In genomic region chr9:62777461-62777860, GRCm38 (mm10) we compare ENCODE assay signal across 8 mouse cellular contexts. TPM values are rescaled to one million over a fixed set of nuclear protein-coding genes. Genes with fewer than 3 reads are reported as not detected.
A peak's percentile ranks its signal among the peaks of the same experiment; 100 is the strongest.
DNase-seq lines count a peak whose midpoint lies in the region; ATAC-seq and TF ChIP-seq lines count a peak whose summit lies in the region.

No protein-coding gene starts in this region.

- H3K27ac ChIP-seq in forebrain, embryonic 12.5 days = no peak overlapping the region
- H3K27ac ChIP-seq in left cerebral cortex, adult 2 months = no peak overlapping the region

- peak; percentile 94 for TF ChIP-seq CTCF in left cerebral cortex, adult 2 months (IDR thresholded peaks at IDR 0.05)

- H3K4me2 ChIP-seq in forebrain, embryonic 12.5 days = no peak overlapping the region

- H3K9me3 ChIP-seq in forebrain, embryonic 12.5 days = no peaks in the 10 kb centered on the region

- DNase-seq in adrenal gland, adult 18-20 months (ENCODE audit: low spot score in 2 of 2) = peak; percentile 54 to 68
- no peak for DNase-seq in adrenal gland, postnatal 4 days (ENCODE audit: low spot score in 2 of 2)
- DNase-seq in c-Kit-positive CD71-positive TER-119-positive erythroid progenitor cells, embryonic 14.5 days (ENCODE audit: low spot score) = peak; percentile 48
- peak; percentile 56 for DNase-seq in hindlimb bud, embryonic 11.5 days (ENCODE audit: extremely low spot score, low read depth, low spot score)
- DNase-seq in left cerebral cortex, adult 2 months (ENCODE audit: extremely low spot score in 1 of 2, low spot score in 2 of 2) = peak; percentile 68 to 70
- peak; percentile 9 to 18 for DNase-seq in spleen, postnatal 36 days (ENCODE audit: low spot score in 2 of 2)

- no peak overlapping the region for H3K9ac ChIP-seq in forebrain, embryonic 12.5 days

- peaks cover 14% of the 10 kb centered on the region for H3K4me1 ChIP-seq in forebrain, embryonic 12.5 days

- no peaks in the 10 kb centered on the region for H3K36me3 ChIP-seq in forebrain, embryonic 12.5 days (replicated peaks)

- intact Hi-C loops in left cerebral cortex, adult 2 months (cut with DNase I) = loop anchor here (1.0 to 10.0 kb wide), 4 partner anchors 33 to 490 kb away; no protein-coding TSS in a partner anchor

- ATAC-seq in forebrain, embryonic 12.5 days (ENCODE audit: low FRiP score) = 0 out of 2 replicates have a peak, but pooled peaks have one; percentile 14
- ATAC-seq in megakaryocyte-erythroid progenitor cell, adult 5-6 weeks (replicated peaks; ENCODE audit: low FRiP score, low TSS enrichment, poor library complexity, severe bottlenecking) = peak; percentile 76

- H3K27me3 ChIP-seq in forebrain, embryonic 12.5 days = no peaks in the 10 kb centered on the region

- 7% methylated on average over 5 of the region's 5 CpGs for WGBS in forebrain, embryonic 12.5 days

- no peak overlapping the region for H3K4me3 ChIP-seq in forebrain, embryonic 12.5 days (replicated peaks)
- H3K4me3 ChIP-seq in left cerebral cortex, adult 2 months = no peak overlapping the region

RNA-seq across cellular contexts. Expression of gene Fem1b, which starts 34.3 kb away (rescaled TPM):
- 10 to 100 TPM; 35.7 to 39.4 TPM for total RNA-seq in adrenal gland, adult 18-20 months (2021)
- total RNA-seq in adrenal gland, postnatal 4 days (2021) = 10 to 100 TPM; 44.0 to 50.4 TPM
- polyA plus RNA-seq in forebrain, embryonic 12.5 days (2016; fragmentation: Nextera tagmentation; extraction: Ambion mirVana) = 56.6 and 59.0 TPM in 2 replicates
- total RNA-seq in left cerebral cortex, adult 2 months (2021) = 100 to 1,000 TPM; 104 to 107 TPM
- 33.6 and 38.8 TPM in 2 replicates for total RNA-seq in megakaryocyte-erythroid progenitor cell, adult 5-6 weeks (2014; fragmentation: Nextera tagmentation)
- total RNA-seq in megakaryocyte-erythroid progenitor cell, adult 5-6 weeks (2017) = 69.6 and 71.2 TPM in 2 replicates

Comparison
In these comparisons a context has a peak if more than half of its experiments do, and no peak if none do; other contexts are left out.
1. DNase-seq: peak in adrenal gland, adult 18-20 months (2 of 2), c-Kit-positive CD71-positive TER-119-positive erythroid progenitor cells, embryonic 14.5 days (single experiment), hindlimb bud, embryonic 11.5 days (single experiment), left cerebral cortex, adult 2 months (2 of 2) and spleen, postnatal 36 days (2 of 2); none in adrenal gland, postnatal 4 days (0 of 2).